In genomic region chr11:57518091-57518750, GRCm38 (mm10) we compare ENCODE assay signal across 8 mouse cellular contexts. TPM values are rescaled to one million over a fixed set of nuclear protein-coding genes. Genes with fewer than 3 reads are reported as not detected.
DNase-seq lines count a peak whose midpoint lies in the region; ATAC-seq and TF ChIP-seq lines count a peak whose summit lies in the region.

Fam114a2 (minus strand) TSS chr11:57518617.
Mfap3 (plus strand) TSS chr11:57518664.

- peak; percentile 79 for ATAC-seq in G1E (ENCODE audit: extremely low read depth, insufficient number of reproducible peaks, low FRiP score, poor library complexity, severe bottlenecking)
- peak; percentile 76 for ATAC-seq in forebrain, postnatal 0 days
- peak; percentile 95 for ATAC-seq in lung, embryonic 15.5 days (ENCODE audit: borderline replicate concordance, extremely low read depth, low FRiP score, low TSS enrichment)

- peak; percentile 84 for DNase-seq in G1E (ENCODE audit: low spot score)
- peak; percentile 92 to 93 for DNase-seq in cerebellum, adult 18-20 months
- DNase-seq in forebrain, postnatal 0 days = peak; percentile 89
- peak; percentile 96 for DNase-seq in heart, postnatal 4 days
- DNase-seq in layer of hippocampus, adult 8-10 months (ENCODE audit: low spot score in 2 of 2) = peak; percentile 80 to 86
- peak; percentile 81 for DNase-seq in ovary, adult 18-20 months (ENCODE audit: low spot score)
- DNase-seq in thymus, postnatal 0 days (ENCODE audit: low spot score) = peak; percentile 91

- peaks cover 22% of the 10 kb centered on the region for H3K4me1 ChIP-seq in G1E (ENCODE audit: insufficient read depth, low read depth, low read length)
- H3K4me1 ChIP-seq in forebrain, postnatal 0 days (ENCODE audit: insufficient read depth) = peaks cover 25% of the 10 kb centered on the region
- peaks cover 11% of the 10 kb centered on the region; the same call in 1 of the 2 replicates for H3K4me1 ChIP-seq in lung, embryonic 15.5 days

- H3K36me3 ChIP-seq in G1E (replicated peaks) = peaks cover 51% of the 10 kb centered on the region
- H3K36me3 ChIP-seq in forebrain, postnatal 0 days (ENCODE audit: insufficient read depth) = peaks cover 4% of the 10 kb centered on the region; the same call in 1 of the 2 replicates
- H3K36me3 ChIP-seq in lung, embryonic 15.5 days = 0 out of 2 replicates have a peak, but pooled peaks cover 5% of the 10 kb centered on the region

- peak within 1 kb of the TSS; percentile 94 for H3K4me3 ChIP-seq in G1E (ENCODE audit: low read depth, low read length)
- H3K4me3 ChIP-seq in forebrain, postnatal 0 days (ENCODE audit: low read depth, low read length) = peak within 1 kb of the TSS; percentile 89
- peak within 1 kb of the TSS; percentile 96 for H3K4me3 ChIP-seq in lung, embryonic 15.5 days

- peak within 1 kb of the TSS; percentile 84 for H3K9ac ChIP-seq in forebrain, postnatal 0 days
- peak within 1 kb of the TSS; percentile 82 for H3K9ac ChIP-seq in lung, embryonic 15.5 days

- H3K9me3 ChIP-seq in G1E (replicated peaks) = no peaks in the 10 kb centered on the region
- no peaks in the 10 kb centered on the region for H3K9me3 ChIP-seq in forebrain, postnatal 0 days (ENCODE audit: low read length)
- no peaks in the 10 kb centered on the region for H3K9me3 ChIP-seq in lung, embryonic 15.5 days

- no peak for TF ChIP-seq CTCF in G1E (IDR thresholded peaks at IDR 0.05; ENCODE audit: low read depth, low read length)
- TF ChIP-seq CTCF in forebrain, postnatal 0 days (IDR thresholded peaks at IDR 0.05; ENCODE audit: low read depth) = no peak

- WGBS in forebrain, postnatal 0 days = 2% methylated on average over 57 of the region's 59 CpGs
- WGBS in lung, embryonic 15.5 days = under 1% methylated on average over 50 of the region's 59 CpGs

- H3K27me3 ChIP-seq in G1E (ENCODE audit: insufficient read depth, low read length) = no peaks in the 10 kb centered on the region
- H3K27me3 ChIP-seq in forebrain, postnatal 0 days (ENCODE audit: insufficient read depth, low read length) = no peaks in the 10 kb centered on the region
- no peaks in the 10 kb centered on the region for H3K27me3 ChIP-seq in lung, embryonic 15.5 days

- peak within 1 kb of the TSS; percentile 76 for H3K4me2 ChIP-seq in forebrain, postnatal 0 days (ENCODE audit: low read depth)
- H3K4me2 ChIP-seq in lung, embryonic 15.5 days = peak within 1 kb of the TSS; percentile 62

- H3K27ac ChIP-seq in forebrain, postnatal 0 days (ENCODE audit: low read depth, low read length) = peak within 1 kb of the TSS; percentile 79
- peak within 1 kb of the TSS; percentile 83 for H3K27ac ChIP-seq in lung, embryonic 15.5 days

RNA-seq across cellular contexts. Expression of gene Fam114a2, which starts in this region (rescaled TPM):
- total RNA-seq in G1E (2014; fragmentation: Nextera tagmentation) (42.0 and 55.9 TPM in 2 replicates), G1E (2017) (41.2 and 44.7 TPM in 2 replicates)
- 2.2 and 2.7 TPM in 2 replicates for polyA plus RNA-seq in G1E (2012)
- total RNA-seq in forebrain, postnatal 0 days (2014; rRNA removed) = 43.6 and 43.7 TPM in 2 replicates
- 51.0 and 61.0 TPM in 2 replicates for polyA plus RNA-seq in forebrain, postnatal 0 days (2015; fragmentation: Nextera tagmentation; extraction: Ambion mirVana)
- total RNA-seq in heart, postnatal 4 days (2021) = 10 to 100 TPM; 43.1 to 45.6 TPM
- 10 to 100 TPM; 32.9 to 47.7 (median 37.5) TPM for total RNA-seq in layer of hippocampus, adult 8-10 months (2022)
- 78.7 and 81.8 TPM in 2 replicates for polyA plus RNA-seq in lung, embryonic 15.5 days (2015; fragmentation: Nextera tagmentation; extraction: Ambion mirVana)
- 62.1 and 64.2 TPM in 2 replicates for polyA plus RNA-seq in thymus, postnatal 0 days (2015; fragmentation: Nextera tagmentation; extraction: Ambion mirVana)

RNA-seq across cellular contexts. Expression of gene Mfap3, which starts in this region (rescaled TPM):
- total RNA-seq in G1E (2014; fragmentation: Nextera tagmentation) = 35.7 and 36.6 TPM in 2 replicates
- 27.2 and 29.4 TPM in 2 replicates for total RNA-seq in G1E (2017)
- polyA plus RNA-seq in G1E (2012) = 1.1 and 1.6 TPM in 2 replicates
- 40.7 and 49.9 TPM in 2 replicates for total RNA-seq in forebrain, postnatal 0 days (2014; rRNA removed)
- polyA plus RNA-seq in forebrain, postnatal 0 days (2015; fragmentation: Nextera tagmentation; extraction: Ambion mirVana) = 33.2 and 52.9 TPM in 2 replicates
- 10 to 100 TPM; 26.8 to 27.6 TPM for total RNA-seq in heart, postnatal 4 days (2021)
- 10 to 100 TPM; 24.5 to 37.4 (median 29.0) TPM for total RNA-seq in layer of hippocampus, adult 8-10 months (2022)
- polyA plus RNA-seq in lung, embryonic 15.5 days (2015; fragmentation: Nextera tagmentation; extraction: Ambion mirVana) = 43.9 and 45.7 TPM in 2 replicates
- polyA plus RNA-seq in thymus, postnatal 0 days (2015; fragmentation: Nextera tagmentation; extraction: Ambion mirVana) = 33.8 and 36.3 TPM in 2 replicates

Comparison
In these comparisons a context has a peak if more than half of its experiments do, and no peak if none do; other contexts are left out.
1. Peak in every context shown above with its lines: DNase-seq, ATAC-seq, H3K4me3 ChIP-seq and H3K27ac ChIP-seq.
2. RNA of gene Fam114a2 (polyA plus RNA-seq): 78.7 to 81.8 TPM in lung, embryonic 15.5 days, 62.1 to 64.2 TPM in thymus, postnatal 0 days and 51.0 to 61.0 TPM in forebrain, postnatal 0 days; 2.2 to 2.7 TPM in G1E; every median in the first group is over 10 times any median in the second.
3. RNA of gene Mfap3 (polyA plus RNA-seq): 33.2 to 52.9 TPM in forebrain, postnatal 0 days, 43.9 to 45.7 TPM in lung, embryonic 15.5 days and 33.8 to 36.3 TPM in thymus, postnatal 0 days; 1.1 to 1.6 TPM in G1E; every median in the first group is over 10 times any median in the second.